Mouse (Mus musculus) megakaryocyte, embryonic 14.5 days (primary cell): ENCODE results near the gene Dnajb7. TPM values are rescaled to one million over a fixed set of nuclear protein-coding genes. Genes with fewer than 3 reads are reported as not detected.

ENCODE experiments used
- H3K27me3 ChIP-seq: replicated peaks from 2 replicates; pipeline ENCODE3; 2012; ENCODE audit warnings: inconsistent platforms
- H3K36me3 ChIP-seq: replicated peaks from 2 replicates; pipeline ENCODE3; 2012; ENCODE audit warnings: low read length, inconsistent platforms, mixed read lengths
- H3K4me1 ChIP-seq: 2 replicates; pipeline ENCODE4 v1.6.1; 2012; ENCODE audit warnings: inconsistent platforms
- H3K4me3 ChIP-seq: replicated peaks from 2 replicates; pipeline ENCODE3; 2012; ENCODE audit warnings: moderate library complexity, mild to moderate bottlenecking, inconsistent platforms
- H3K9me3 ChIP-seq: 2 replicates; pipeline ENCODE4 v1.6.1; 2012; ENCODE audit warnings: inconsistent platforms
- FLI1 ChIP-seq: IDR thresholded peaks from 2 replicates; pipeline ENCODE4 v1.6.1; 2012; ENCODE audit warnings: low read length, inconsistent platforms, mixed read lengths
- GATA1 ChIP-seq: IDR thresholded peaks from 3 replicates; pipeline ENCODE4 v1.6.1; 2012; ENCODE audit warnings: mixed read lengths, low read length, inconsistent platforms, borderline replicate concordance
- polyA plus RNA-seq: library from polyadenylated mRNA; stranded (reverse); fragments of >175 nt; gene quantifications from 2 replicates; pipeline ENCODE4 v1.2.3, GENCODE M21; 2012; ENCODE audit warnings: low replicate concordance; ENCODE audit not compliant: insufficient read depth

The Dnajb7 gene
- polyA plus RNA-seq, 1 experiment = not detected

- H3K36me3 ChIP-seq = peaks cover 11% of the 10 kb centered on the region
- H3K4me3 ChIP-seq = no peak overlapping the region
- no peaks in the 10 kb centered on the region for H3K27me3 ChIP-seq
- TF ChIP-seq GATA1 (no peak), FLI1 (no peak)
- H3K9me3 ChIP-seq = no peaks in the 10 kb centered on the region
- H3K4me1 ChIP-seq = peaks cover 62% of the 10 kb centered on the region
Measured at GRCm38 (mm10) chr15:81356946-81357345, 51.2 kb downstream of the Dnajb7 start.

Other genes with a start within 250 kb of the Dnajb7 start
- 138 and 254 TPM in 2 replicates for gene Mrtfa, start 217.5 kb downstream of the Dnajb7 start, polyA plus RNA-seq
- not detected in 2 replicates for gene Mchr1, start 172.8 kb downstream of the Dnajb7 start, polyA plus RNA-seq
- 3.7 TPM in 1 of 2 replicates, not detected in the other for gene Slc25a17, start 47.5 kb downstream of the Dnajb7 start, polyA plus RNA-seq
- 33.7 and 151 TPM in 2 replicates for gene St13, start 8.2 kb downstream of the Dnajb7 start, polyA plus RNA-seq
- 0.21 and 3.4 TPM in 2 replicates for gene Xpnpep3, start 8.2 kb downstream of the Dnajb7 start, polyA plus RNA-seq
- 14.1 and 67.6 TPM in 2 replicates for gene Rbx1, start 58.0 kb upstream of the Dnajb7 start, polyA plus RNA-seq
- gene Ep300, start 177.1 kb upstream of the Dnajb7 start, polyA plus RNA-seq = 8.5 and 14.3 TPM in 2 replicates